Mouse (Mus musculus) lung, postnatal 0 days (tissue): Measurements from ENCODE around the gene Slc35f6. TPM values are rescaled to one million over a fixed set of nuclear protein-coding genes. Genes with fewer than 3 reads are reported as not detected.

Experiments used
- ATAC-seq: fragments of 200-750 bp; cut with Nextera tagmentation; 2 replicates; pipeline ENCODE4 v1.8.0; 2017; ENCODE audit warnings: moderate library complexity
- DNase-seq: peaks from one replicate; pipeline ENCODE4 v3.0.0-alpha.2; 2016; ENCODE audit warnings: low spot score
- H3K27ac ChIP-seq: fragments of 300-500 bp; sonication (generic); 2 replicates; pipeline ENCODE4 v1.5.1; 2014; ENCODE audit warnings: antibody characterized with exemption, mild to moderate bottlenecking, low read length, mixed read lengths
- H3K27me3 ChIP-seq: fragments of 300-500 bp; sonication (generic); replicated peaks from 2 replicates; pipeline ENCODE4 v1.6.1; 2014; ENCODE audit warnings: low read length, mixed read lengths; ENCODE audit not compliant: insufficient read depth
- H3K36me3 ChIP-seq: fragments of 300-500 bp; sonication (generic); 2 replicates; pipeline ENCODE4 v1.6.1; 2014; ENCODE audit warnings: low read length, mixed read lengths; ENCODE audit not compliant: insufficient read depth
- H3K4me1 ChIP-seq: fragments of 300-500 bp; sonication (generic); 2 replicates; pipeline ENCODE4 v1.6.1; 2014; ENCODE audit warnings: antibody characterized with exemption, low read depth, low read length, mixed read lengths; ENCODE audit not compliant: insufficient read depth
- H3K4me2 ChIP-seq: fragments of 300-500 bp; sonication (generic); replicated peaks from 2 replicates; pipeline ENCODE4 v1.6.1; 2014; ENCODE audit warnings: low read depth, mild to moderate bottlenecking, low read length, moderate library complexity, mixed read lengths
- H3K4me3 ChIP-seq: fragments of 300-500 bp; sonication (generic); 2 replicates; pipeline ENCODE4 v1.5.1; 2014; ENCODE audit warnings: low read depth, low read length
- H3K9ac ChIP-seq: fragments of 300-500 bp; sonication (generic); replicated peaks from 2 replicates; pipeline ENCODE4 v1.6.1; 2014; ENCODE audit warnings: low read depth, mild to moderate bottlenecking
- H3K9me3 ChIP-seq: fragments of 300-500 bp; sonication (generic); 2 replicates; pipeline ENCODE4 v1.6.1; 2016; ENCODE audit warnings: low read length, mixed read lengths
- CTCF ChIP-seq: IDR thresholded peaks from 2 replicates; pipeline ENCODE4 v1.5.1; 2016; ENCODE audit warnings: antibody characterized with exemption, mild to moderate bottlenecking
- EP300 ChIP-seq: IDR thresholded peaks from 2 replicates; pipeline ENCODE4 v1.6.1; 2016; ENCODE audit warnings: antibody characterized with exemption, mild to moderate bottlenecking, control low read depth
- WGBS: fragments of 180-500 bp; shearing (Covaris S2); extraction: QIAGEN DNeasy Blood & Tissue Kit; methylation state at CpG from one replicate; pipeline ENCODE4 v1.1.7; 2014; 5-methylcytosine and 5-hydroxymethylcytosine counted together
- polyA plus RNA-seq: library from polyadenylated mRNA; unstranded; fragments of >200 nt; fragmentation: Nextera tagmentation; extraction: Ambion mirVana; gene quantifications from 2 replicates; pipeline ENCODE4 v1.2.1, GENCODE M21; 2015

The Slc35f6 gene
- polyA plus RNA-seq, 1 experiment from 2014 or later, result 34.5 TPM

- Histone ChIP-seq H3K9me3 (no peaks in the 10 kb centered on the region), H3K4me1 (peaks cover 14% of the 10 kb centered on the region; the same call in 1 of the 2 replicates), H3K27ac (no peak overlapping the region), H3K36me3 (no peaks in the 10 kb centered on the region), H3K4me3 (peak overlapping the region; percentile 21; the same call in 1 of the 2 replicates), H3K9ac (no peak overlapping the region), H3K4me2 (peak overlapping the region; percentile 48), H3K27me3 (peaks cover 13% of the 10 kb centered on the region; the same call in 1 of the 2 replicates)
- DNase-seq (peak; percentile 22), ATAC-seq (peak; percentile 43)
- TF ChIP-seq EP300 (no peak), CTCF (peak; percentile 38)
- WGBS, result 11% methylated on average over 68 of the region's 69 CpGs
Measured at GRCm38 (mm10) chr5:30622177-30622840, 25.4 kb upstream of the Slc35f6 start.

GRCm38 (mm10) chr5:30622841-30623185 is 24.9 kb upstream of the Slc35f6 start:
- DNase-seq (no peak), ATAC-seq (no peak)
- WGBS, result 22% methylated on average over 10 of the region's 10 CpGs
- TF ChIP-seq CTCF, result no peak
- Histone ChIP-seq H3K27ac (no peak overlapping the region), H3K9ac (no peak overlapping the region), H3K4me1 (peaks cover 11% of the 10 kb centered on the region; the same call in 1 of the 2 replicates), H3K27me3 (peaks cover 13% of the 10 kb centered on the region; the same call in 1 of the 2 replicates), H3K4me3 (peak overlapping the region; percentile 21; the same call in 1 of the 2 replicates), H3K4me2 (peak overlapping the region; percentile 48), H3K36me3 (no peaks in the 10 kb centered on the region), H3K9me3 (no peaks in the 10 kb centered on the region)

GRCm38 (mm10) chr5:30623380-30623779 is 24.4 kb upstream of the Slc35f6 start:
- Histone ChIP-seq H3K27me3 (peaks cover 13% of the 10 kb centered on the region; the same call in 1 of the 2 replicates), H3K36me3 (no peaks in the 10 kb centered on the region), H3K27ac (no peak overlapping the region), H3K9me3 (no peaks in the 10 kb centered on the region), H3K4me3 (no peak overlapping the region), H3K9ac (no peak overlapping the region), H3K4me2 (no peak overlapping the region), H3K4me1 (peaks cover 7% of the 10 kb centered on the region; the same call in 1 of the 2 replicates)
- WGBS, result 65% methylated on average over 2 of the region's 2 CpGs
- DNase-seq (no peak), ATAC-seq (no peak)
- TF ChIP-seq CTCF, result no peak
- TF ChIP-seq EP300, result no peak

- Histone ChIP-seq H3K27me3 (peaks cover 13% of the 10 kb centered on the region; the same call in 1 of the 2 replicates), H3K27ac (no peak overlapping the region), H3K4me3 (no peak overlapping the region), H3K4me2 (no peak overlapping the region), H3K4me1 (peaks cover 7% of the 10 kb centered on the region; the same call in 1 of the 2 replicates), H3K9me3 (no peaks in the 10 kb centered on the region), H3K9ac (no peak overlapping the region), H3K36me3 (no peaks in the 10 kb centered on the region)
- ATAC-seq (no peak), DNase-seq (no peak)
- TF ChIP-seq CTCF, result no peak
- no peak for TF ChIP-seq EP300
- 33% methylated on average over 1 of the region's 1 CpGs for WGBS
Measured at GRCm38 (mm10) chr5:30624311-30624710, 23.4 kb upstream of the Slc35f6 start.

GRCm38 (mm10) chr5:30624908-30625307 is 22.8 kb upstream of the Slc35f6 start:
- Histone ChIP-seq H3K4me2 (no peak overlapping the region), H3K9ac (no peak overlapping the region), H3K9me3 (no peaks in the 10 kb centered on the region), H3K27me3 (peaks cover 13% of the 10 kb centered on the region; the same call in 1 of the 2 replicates), H3K4me1 (peaks cover 7% of the 10 kb centered on the region; the same call in 1 of the 2 replicates), H3K4me3 (no peak overlapping the region), H3K36me3 (no peaks in the 10 kb centered on the region), H3K27ac (no peak overlapping the region)
- 31% methylated on average over 4 of the region's 4 CpGs for WGBS
- ATAC-seq (peak; percentile 49), DNase-seq (peak; percentile 41)
- TF ChIP-seq EP300 (no peak), CTCF (no peak)

GRCm38 (mm10) chr5:30625379-30625778 is 22.4 kb upstream of the Slc35f6 start:
- TF ChIP-seq EP300 (no peak), CTCF (no peak)
- WGBS, result 42% methylated on average over 3 of the region's 3 CpGs

More at GRCm38 (mm10) chr5:30625379-30625778, 22.4 kb upstream of the Slc35f6 start:
- peaks cover 7% of the 10 kb centered on the region; the same call in 1 of the 2 replicates for H3K4me1 ChIP-seq
- H3K4me2 ChIP-seq, result no peak overlapping the region
- H3K36me3 ChIP-seq, result no peaks in the 10 kb centered on the region
- H3K27me3 ChIP-seq, result peaks cover 13% of the 10 kb centered on the region; the same call in 1 of the 2 replicates
- no peaks in the 10 kb centered on the region for H3K9me3 ChIP-seq
- no peak overlapping the region for H3K27ac ChIP-seq
- no peak overlapping the region for H3K4me3 ChIP-seq
- no peak overlapping the region for H3K9ac ChIP-seq
- ATAC-seq (no peak), DNase-seq (no peak)
